Mouse (Mus musculus) embryonic facial prominence, embryonic 14.5 days (tissue): ENCODE measurements around the gene Usp9y. TPM values are rescaled to one million over a fixed set of nuclear protein-coding genes. Genes with fewer than 3 reads are reported as not detected.

Experiments
- ATAC-seq: fragments of 200-750 bp; cut with Nextera tagmentation; 2 replicates; pipeline ENCODE4 v1.8.0; 2017; ENCODE audit warnings: low read depth, moderate number of reproducible peaks, moderate TSS enrichment
- DNase-seq: peaks from one replicate; pipeline ENCODE4 v3.0.0-alpha.2; 2015; ENCODE audit warnings: low spot score
- H3K27ac ChIP-seq: fragments of 300-500 bp; sonication (generic); replicated peaks from 2 replicates; pipeline ENCODE4 v1.5.1; 2014; ENCODE audit warnings: low read depth, mild to moderate bottlenecking, low read length, moderate library complexity
- H3K27me3 ChIP-seq: fragments of 300-500 bp; sonication (generic); replicated peaks from 2 replicates; pipeline ENCODE4 v1.6.1; 2014; ENCODE audit warnings: low read length; ENCODE audit not compliant: control insufficient read depth, insufficient read depth
- H3K36me3 ChIP-seq: fragments of 300-500 bp; sonication (generic); 2 replicates; pipeline ENCODE4 v1.6.1; 2014; ENCODE audit warnings: low read length, mixed read lengths; ENCODE audit not compliant: control insufficient read depth, insufficient read depth
- H3K4me1 ChIP-seq: fragments of 300-500 bp; sonication (generic); 2 replicates; pipeline ENCODE4 v1.6.1; 2014; ENCODE audit warnings: antibody characterized with exemption, low read length; ENCODE audit not compliant: control insufficient read depth, insufficient read depth
- H3K4me2 ChIP-seq: fragments of 300-500 bp; sonication (generic); 2 replicates; pipeline ENCODE4 v1.6.1; 2014; ENCODE audit warnings: low read depth, mild to moderate bottlenecking, low read length, moderate library complexity, mixed read lengths
- H3K4me3 ChIP-seq: fragments of 300-500 bp; sonication (generic); 2 replicates; pipeline ENCODE4 v1.5.1; 2014; ENCODE audit warnings: low read depth, mild to moderate bottlenecking, low read length
- H3K9ac ChIP-seq: fragments of 300-500 bp; sonication (generic); 2 replicates; pipeline ENCODE4 v1.6.1; 2014; ENCODE audit warnings: low read depth, mild to moderate bottlenecking, low read length, moderate library complexity, mixed read lengths
- H3K9me3 ChIP-seq: fragments of 300-500 bp; sonication (generic); 2 replicates; pipeline ENCODE4 v1.6.1; 2016; ENCODE audit warnings: low read length; ENCODE audit not compliant: control insufficient read depth
- WGBS: fragments of 180-500 bp; shearing (Covaris S2); extraction: QIAGEN DNeasy Blood & Tissue Kit; methylation state at CpG from one replicate; pipeline ENCODE4 v1.1.7; 2014; 5-methylcytosine and 5-hydroxymethylcytosine counted together
- polyA plus RNA-seq: library from polyadenylated mRNA; unstranded; fragments of >200 nt; fragmentation: Nextera tagmentation; extraction: Ambion mirVana; gene quantifications from 2 replicates; pipeline ENCODE4 v1.2.1, GENCODE M21; 2014

Gene Usp9y
- not detected in 2 replicates for polyA plus RNA-seq

DNA sequence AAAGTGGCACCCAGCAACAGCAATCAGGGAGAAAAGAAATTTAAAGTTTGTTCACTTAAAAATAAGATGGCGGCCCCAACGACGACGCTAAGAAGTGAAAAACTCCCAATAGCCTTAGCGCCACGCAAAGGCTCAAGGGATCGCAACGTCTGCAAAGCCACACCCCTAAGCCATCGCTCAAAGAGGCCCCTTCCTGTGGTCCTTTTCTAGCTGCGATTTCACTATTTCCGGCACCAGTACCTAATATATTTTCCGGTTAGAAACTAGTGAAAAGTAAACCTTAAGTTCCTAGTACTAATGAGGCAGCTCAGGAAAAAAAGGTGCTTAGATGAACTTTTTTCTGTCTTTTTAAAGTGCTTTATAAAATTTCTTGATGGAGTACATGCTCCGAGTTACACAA is at the start of gene Usp9y:
Gene Usp9y, minus strand, starts transcription at position 101 of the 400 bp plus-strand sequence.
- Histone ChIP-seq H3K4me3 (no peak within 1 kb of the TSS), H3K4me1 (no peaks in the 10 kb centered on the region), H3K27me3 (no peaks in the 10 kb centered on the region), H3K9me3 (no peaks in the 10 kb centered on the region), H3K9ac (no peak within 1 kb of the TSS), H3K4me2 (no peak within 1 kb of the TSS), H3K36me3 (no peaks in the 10 kb centered on the region), H3K27ac (no peak within 1 kb of the TSS)
- ATAC-seq = no peak
- 85% methylated on average over 13 of the region's 13 CpGs for WGBS
- DNase-seq = no peak

DNA sequence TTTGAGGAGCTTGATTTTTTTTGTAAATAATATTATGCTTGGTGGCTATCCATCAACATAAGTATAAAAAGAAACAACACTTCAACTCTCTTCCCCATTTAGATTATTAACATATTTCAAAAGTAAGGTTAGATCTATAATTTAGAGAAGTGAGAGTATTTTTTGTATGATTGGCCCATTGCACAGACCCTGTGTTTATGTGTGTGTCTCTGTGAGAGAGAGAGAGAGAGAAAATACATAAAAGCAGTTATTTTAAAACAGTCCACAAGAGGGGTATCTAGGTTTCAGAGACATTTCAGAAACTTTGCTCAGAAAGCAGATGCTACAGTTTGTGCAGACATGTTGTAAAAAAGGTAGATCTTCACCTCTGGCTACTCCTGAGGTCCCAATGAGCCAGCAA is 165.9 kb downstream of the Usp9y start:
- no peak overlapping the region for H3K4me3 ChIP-seq
- H3K36me3 ChIP-seq = no peaks in the 10 kb centered on the region
- H3K9me3 ChIP-seq = no peaks in the 10 kb centered on the region
- DNase-seq (no peak), ATAC-seq (no peak)
- H3K4me2 ChIP-seq = no peak overlapping the region
- no peak overlapping the region for H3K27ac ChIP-seq
- no peaks in the 10 kb centered on the region for H3K4me1 ChIP-seq
- no peaks in the 10 kb centered on the region for H3K27me3 ChIP-seq
- no peak overlapping the region for H3K9ac ChIP-seq

DNA sequence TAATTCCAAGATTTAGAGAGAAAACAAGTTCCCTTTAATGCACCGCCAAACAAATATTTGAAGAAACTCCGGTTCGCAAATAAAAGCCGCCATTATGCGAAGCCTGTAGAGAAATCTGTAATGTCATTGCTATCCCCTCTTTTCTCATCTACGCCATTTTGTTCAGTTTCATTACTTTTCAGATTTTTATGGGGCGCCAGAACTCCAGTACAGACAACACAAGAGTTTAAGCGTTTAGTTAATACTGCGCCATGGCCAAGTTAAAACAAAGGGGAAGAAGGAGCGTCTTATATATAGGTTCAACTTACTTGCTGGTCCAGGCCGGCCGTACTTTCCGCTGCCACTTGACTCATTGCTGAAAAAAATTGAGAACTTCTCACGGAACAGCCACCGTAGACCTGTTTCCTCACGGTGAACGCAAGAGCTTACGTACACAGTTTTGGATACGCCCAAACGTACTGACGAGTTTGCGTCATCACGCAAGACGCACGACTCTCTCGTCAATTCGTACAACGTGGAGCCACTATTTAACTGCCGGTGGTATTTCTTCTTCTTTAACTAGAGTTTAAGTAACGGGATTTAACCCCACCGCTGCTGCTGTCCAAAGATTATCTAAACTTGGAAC is 173.3 kb downstream of the Usp9y start, which contains the start of gene Ddx3y:
Gene Ddx3y, minus strand, starts transcription at position 459 of the 625 bp plus-strand sequence.
- no peaks in the 10 kb centered on the region for H3K27me3 ChIP-seq
- H3K36me3 ChIP-seq = no peaks in the 10 kb centered on the region
- peak within 1 kb of the TSS; percentile 84 for H3K27ac ChIP-seq
- peak within 1 kb of the TSS; percentile 43; the same call in 1 of the 2 replicates for H3K4me2 ChIP-seq
- H3K4me1 ChIP-seq = no peaks in the 10 kb centered on the region
- DNase-seq (peak; percentile 92), ATAC-seq (peak; percentile 89; the same call in 1 of the 2 replicates)
- peak within 1 kb of the TSS; percentile 58 for H3K9ac ChIP-seq
- peak within 1 kb of the TSS; percentile 39 for H3K4me3 ChIP-seq
- WGBS = 4% methylated on average over 14 of the region's 31 CpGs
- no peaks in the 10 kb centered on the region for H3K9me3 ChIP-seq

DNA sequence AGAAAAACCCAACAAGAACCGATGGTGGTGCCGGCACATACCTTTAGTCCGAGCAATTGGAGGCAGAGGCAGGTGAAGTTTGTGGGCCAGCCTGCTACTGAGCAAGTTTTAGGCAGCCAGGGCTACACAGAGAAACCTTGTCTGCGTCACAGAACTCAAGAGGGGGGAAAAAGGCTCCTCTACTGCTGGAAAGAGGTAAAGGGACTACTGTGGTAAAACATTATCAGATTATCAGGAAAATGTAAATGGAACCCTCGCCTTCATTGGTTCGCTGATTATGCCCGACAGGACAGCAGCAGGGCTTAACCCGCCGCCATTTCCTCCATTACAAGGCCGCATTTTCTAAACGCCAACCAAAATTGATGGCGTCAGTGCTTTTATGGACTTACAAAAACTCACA is 173.8 kb downstream of the Usp9y start:
- Histone ChIP-seq H3K4me2 (peak overlapping the region; percentile 43; the same call in 1 of the 2 replicates), H3K36me3 (no peaks in the 10 kb centered on the region), H3K27ac (peak overlapping the region; percentile 84), H3K4me1 (no peaks in the 10 kb centered on the region), H3K9ac (peak overlapping the region; percentile 58), H3K9me3 (no peaks in the 10 kb centered on the region), H3K4me3 (peak overlapping the region; percentile 39), H3K27me3 (no peaks in the 10 kb centered on the region)
- ATAC-seq (no peak), DNase-seq (peak; percentile 4)
- 1% methylated on average over 12 of the region's 12 CpGs for WGBS

Other genes with a start within 250 kb of the Usp9y start
- 18.7 and 18.9 TPM in 2 replicates for gene Uty, start 214.0 kb downstream of the Usp9y start, polyA plus RNA-seq
- 43.4 and 45.3 TPM in 2 replicates for gene Ddx3y, start 173.2 kb downstream of the Usp9y start, polyA plus RNA-seq